Mouse (Mus musculus) lung, embryonic 16.5 days (tissue): ENCODE data around the gene Fam189b. TPM values are rescaled to one million over a fixed set of nuclear protein-coding genes. Genes with fewer than 3 reads are reported as not detected.
A peak's percentile ranks its signal among the peaks of the same experiment; 100 is the strongest.
"Not testable (repeated sequence)": the region's sequence is repeated elsewhere in the genome, so short reads cannot be mapped to it uniquely, and the experiment has no call there.

Experiments
- ATAC-seq: fragments of 200-750 bp; cut with Nextera tagmentation; 2 replicates; pipeline ENCODE4 v1.8.0; 2017; ENCODE audit warnings: low read depth, mild to moderate bottlenecking, moderate library complexity
- H3K27ac ChIP-seq: fragments of 300-500 bp; sonication (generic); 2 replicates; pipeline ENCODE4 v1.5.1; 2014; ENCODE audit warnings: mild to moderate bottlenecking, control low read depth, low read length
- H3K27me3 ChIP-seq: fragments of 300-500 bp; sonication (generic); 2 replicates; pipeline ENCODE4 v1.6.1; 2014; ENCODE audit warnings: low read depth, low read length, mixed read lengths; ENCODE audit not compliant: control insufficient read depth, insufficient read depth
- H3K36me3 ChIP-seq: fragments of 300-500 bp; sonication (generic); 2 replicates; pipeline ENCODE4 v1.6.1; 2014; ENCODE audit warnings: low read length; ENCODE audit not compliant: control insufficient read depth, insufficient read depth
- H3K4me1 ChIP-seq: fragments of 300-500 bp; sonication (generic); replicated peaks from 2 replicates; pipeline ENCODE4 v1.6.1; 2014; ENCODE audit warnings: low read length, mixed read lengths; ENCODE audit not compliant: control insufficient read depth, insufficient read depth
- H3K4me2 ChIP-seq: fragments of 300-500 bp; sonication (generic); 2 replicates; pipeline ENCODE4 v1.6.1; 2014; ENCODE audit warnings: low read depth, low read length, control low read depth
- H3K4me3 ChIP-seq: fragments of 300-500 bp; sonication (generic); 2 replicates; pipeline ENCODE4 v1.5.1; 2014; ENCODE audit warnings: mild to moderate bottlenecking, low read length, control low read depth
- H3K9ac ChIP-seq: fragments of 300-500 bp; sonication (generic); 2 replicates; pipeline ENCODE4 v1.6.1; 2014; ENCODE audit warnings: low read length, control low read depth
- H3K9me3 ChIP-seq: fragments of 300-500 bp; sonication (generic); 2 replicates; pipeline ENCODE4 v1.6.1; 2016; ENCODE audit warnings: low read length; ENCODE audit not compliant: control insufficient read depth
- WGBS: fragments of 180-500 bp; shearing (Covaris S2); extraction: QIAGEN DNeasy Blood & Tissue Kit; methylation state at CpG from one replicate; pipeline ENCODE4 v1.1.7; 2014; 5-methylcytosine and 5-hydroxymethylcytosine counted together
- polyA plus RNA-seq: library from polyadenylated mRNA; unstranded; fragments of >200 nt; fragmentation: Nextera tagmentation; extraction: Ambion mirVana; gene quantifications from 2 replicates; pipeline ENCODE4 v1.2.1, GENCODE M21; 2015

Gene Fam189b
- polyA plus RNA-seq, 1 experiment from 2014 or later: 19.4 TPM

DNA sequence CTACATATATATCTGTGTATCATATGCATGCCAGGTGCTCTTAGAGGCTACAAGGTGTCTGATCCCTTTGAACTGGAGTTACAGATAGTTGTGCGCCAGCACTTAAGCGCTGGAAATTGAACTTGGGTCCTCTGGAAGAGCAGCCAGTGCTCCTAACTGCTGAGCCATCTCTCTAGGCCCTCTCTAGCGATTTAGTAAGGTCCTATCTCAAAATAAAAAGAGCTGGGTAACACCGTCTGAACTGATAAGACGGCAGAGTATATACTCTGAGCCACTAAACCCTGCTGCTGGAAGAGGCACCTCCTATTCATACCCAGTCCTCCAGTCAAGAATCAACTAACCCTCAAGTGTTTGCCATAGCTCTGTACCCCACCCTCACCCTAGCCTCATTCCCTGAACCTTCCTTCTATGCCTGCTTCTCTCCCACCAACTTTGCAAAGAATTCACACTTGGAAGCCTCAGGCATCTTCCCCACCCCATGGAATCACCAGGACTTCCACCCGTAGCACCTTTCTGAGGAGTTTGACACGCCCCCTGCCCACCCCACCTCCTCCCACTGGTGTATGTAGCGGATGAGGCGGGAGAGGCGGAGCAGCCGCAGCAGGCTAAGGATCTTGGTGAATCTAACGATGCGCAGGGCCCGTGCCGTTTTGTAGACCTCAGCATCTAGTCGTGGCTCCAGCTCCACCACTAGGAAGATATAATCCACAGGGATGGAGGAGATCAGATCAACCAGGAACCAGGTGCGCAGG, 30.7 kb upstream of the Fam189b start:
- Histone ChIP-seq H3K27ac (no peak overlapping the region), H3K4me3 (no peak overlapping the region), H3K9ac (no peak overlapping the region), H3K4me2 (no peak overlapping the region), H3K4me1 (no peaks in the 10 kb centered on the region; the same call in 1 of the 2 replicates), H3K27me3 (peaks cover 15% of the 10 kb centered on the region), H3K36me3 (no peaks in the 10 kb centered on the region), H3K9me3 (no peaks in the 10 kb centered on the region)
- peak; percentile 77 for ATAC-seq
- 35% methylated on average over 17 of the region's 17 CpGs for WGBS

DNA sequence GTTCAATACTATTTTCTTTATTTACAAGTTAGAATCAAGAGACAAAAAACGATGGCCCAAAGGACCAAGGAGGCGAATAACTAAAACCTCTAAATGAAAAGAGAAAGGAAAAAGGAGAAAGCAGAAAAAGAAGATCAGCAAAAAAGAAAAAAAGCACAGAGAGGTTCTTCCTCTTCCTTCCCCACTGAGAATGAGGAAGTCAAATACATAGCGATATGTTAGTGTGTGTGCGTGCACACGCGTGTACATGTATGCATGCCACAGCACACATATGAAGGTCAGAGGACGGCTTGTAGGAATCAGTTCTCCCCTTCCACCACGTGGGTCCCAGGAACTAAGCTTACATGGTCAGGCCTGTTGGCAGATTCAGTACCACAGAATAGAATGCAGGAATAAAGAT, 26.0 kb upstream of the Fam189b start:
- peaks cover 2% of the 10 kb centered on the region; the same call in 1 of the 2 replicates for H3K27me3 ChIP-seq
- no peak for ATAC-seq
- H3K4me2 ChIP-seq: no peak overlapping the region
- no peak overlapping the region for H3K9ac ChIP-seq
- 83% methylated on average over 8 of the region's 8 CpGs for WGBS
- H3K27ac ChIP-seq: no peak overlapping the region
- H3K4me1 ChIP-seq: peaks cover 12% of the 10 kb centered on the region
- H3K4me3 ChIP-seq: no peak overlapping the region
- H3K9me3 ChIP-seq: no peaks in the 10 kb centered on the region
- no peaks in the 10 kb centered on the region for H3K36me3 ChIP-seq

DNA sequence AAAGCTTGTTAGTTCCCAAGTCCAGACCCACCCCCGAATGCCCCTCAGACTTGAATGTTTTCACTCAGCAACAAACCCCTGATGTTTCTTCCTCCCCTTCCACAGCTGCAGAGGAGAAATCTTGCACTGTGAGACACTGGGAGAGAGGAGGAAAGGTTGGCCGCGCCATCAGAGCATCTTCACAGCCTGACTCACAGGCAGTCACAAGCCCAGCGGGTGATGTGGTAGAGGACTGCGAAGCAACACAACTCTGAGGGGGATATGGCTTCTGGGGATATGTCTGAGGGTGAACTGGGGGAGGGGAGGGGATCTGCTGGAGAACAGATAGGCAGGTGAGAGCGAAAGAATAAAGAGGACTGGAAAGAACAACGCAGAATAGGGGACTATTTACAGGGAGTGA, 24.3 kb upstream of the Fam189b start:
- Histone ChIP-seq H3K36me3 (no peaks in the 10 kb centered on the region), H3K9ac (no peak overlapping the region), H3K4me1 (peaks cover 12% of the 10 kb centered on the region), H3K27ac (no peak overlapping the region), H3K27me3 (peaks cover 2% of the 10 kb centered on the region; the same call in 1 of the 2 replicates), H3K4me3 (no peak overlapping the region), H3K9me3 (no peaks in the 10 kb centered on the region), H3K4me2 (no peak overlapping the region)
- ATAC-seq: no peak
- 16% methylated on average over 7 of the region's 7 CpGs for WGBS

DNA sequence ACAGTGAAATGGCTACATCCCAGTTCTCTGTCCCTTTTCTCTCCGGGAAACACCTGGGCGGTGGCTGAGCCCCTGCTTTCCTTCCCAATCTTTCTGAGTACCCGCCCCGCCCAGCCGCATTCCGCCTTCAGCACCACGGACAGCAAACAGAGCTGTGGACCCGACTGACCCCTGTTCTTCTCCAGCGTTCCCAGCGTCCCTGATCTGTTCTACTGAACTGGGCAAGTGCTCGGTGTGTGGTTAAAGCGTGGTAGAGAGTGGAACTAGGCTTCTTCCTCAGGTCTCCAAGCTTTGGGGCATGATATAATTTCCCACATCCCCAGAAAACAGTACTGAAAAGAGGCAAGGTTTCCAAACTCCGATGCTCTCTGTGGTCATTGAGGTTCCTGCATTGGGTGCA, 23.7 kb upstream of the Fam189b start:
- Histone ChIP-seq H3K4me1 (peaks cover 16% of the 10 kb centered on the region), H3K36me3 (no peaks in the 10 kb centered on the region), H3K9ac (no peak overlapping the region), H3K27ac (no peak overlapping the region), H3K9me3 (no peaks in the 10 kb centered on the region), H3K27me3 (peaks cover 2% of the 10 kb centered on the region; the same call in 1 of the 2 replicates), H3K4me2 (peak overlapping the region; percentile 99), H3K4me3 (peak overlapping the region; percentile 64)
- ATAC-seq: peak; percentile 44; the same call in 1 of the 2 replicates
- WGBS: 2% methylated on average over 13 of the region's 13 CpGs

DNA sequence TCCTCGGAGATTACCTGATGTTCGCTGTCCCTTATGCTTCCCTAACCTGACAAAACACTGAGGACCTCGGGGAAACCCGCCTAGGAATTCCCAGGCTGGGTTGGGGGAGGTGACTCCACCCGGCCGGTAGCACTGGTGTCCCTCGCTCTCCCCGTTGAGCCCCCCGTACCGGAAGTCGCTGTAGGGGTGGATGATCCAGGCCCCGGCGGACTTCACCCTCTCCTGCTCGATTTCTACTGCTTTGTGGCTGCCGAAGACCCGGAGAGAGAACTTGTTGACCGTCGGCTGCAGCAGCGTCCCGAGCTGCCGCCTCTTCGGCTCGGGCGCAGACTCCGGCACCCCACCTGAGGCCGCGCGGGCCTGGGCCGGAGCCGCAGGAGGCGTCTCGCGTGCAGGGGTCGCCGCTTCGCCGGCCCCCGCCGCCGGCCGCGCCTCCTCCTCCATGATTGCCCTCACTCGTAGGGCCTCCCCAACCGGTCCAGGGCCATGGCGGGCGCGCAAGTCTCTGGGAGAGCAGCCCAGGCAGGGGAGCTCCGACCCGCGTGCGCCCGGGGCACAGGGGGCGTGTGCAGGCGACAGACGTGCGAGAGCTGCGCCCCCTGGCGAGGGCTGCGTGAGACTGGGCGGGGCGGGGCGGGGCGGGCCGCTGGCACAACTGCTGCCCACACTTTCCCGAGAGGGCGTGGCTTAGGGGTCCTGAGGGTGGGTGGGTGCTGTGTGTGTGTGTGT, 23.2 kb upstream of the Fam189b start, which contains the start of gene Hcn3:
TSS of gene Hcn3 (minus strand) at position 581 of the 729 bp plus-strand sequence.
- H3K9ac ChIP-seq: peak within 1 kb of the TSS; percentile 62
- peak within 1 kb of the TSS; percentile 64 for H3K4me3 ChIP-seq
- H3K36me3 ChIP-seq: no peaks in the 10 kb centered on the region

DNA sequence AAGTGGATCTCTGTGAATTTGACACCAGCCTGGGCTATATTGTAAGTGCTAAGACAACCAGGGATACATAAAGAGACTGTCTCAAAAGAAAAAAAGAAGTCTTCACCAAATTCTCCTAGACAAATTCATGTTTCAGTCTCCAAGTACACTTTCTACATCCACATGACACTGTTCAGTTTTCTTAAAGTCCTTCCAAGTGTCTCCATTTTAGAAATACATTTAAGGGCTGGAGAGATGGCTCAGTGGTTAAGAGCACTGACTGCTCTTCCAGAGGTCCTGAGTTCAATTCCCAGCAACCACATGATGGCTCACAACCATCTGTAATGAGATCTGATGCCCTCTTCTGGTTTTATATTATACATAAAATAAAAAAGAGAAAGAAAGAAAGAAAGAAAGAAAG, 21.7 kb upstream of the Fam189b start:
- H3K27me3 ChIP-seq, H3K36me3 ChIP-seq, H3K4me2 ChIP-seq, H3K27ac ChIP-seq, H3K4me3 ChIP-seq, ATAC-seq, H3K9ac ChIP-seq, H3K9me3 ChIP-seq: not testable (repeated sequence)
- peaks cover 25% of the 10 kb centered on the region for H3K4me1 ChIP-seq

More for the DNA sequence above, 23.2 kb upstream of the Fam189b start, which contains the start of gene Hcn3:
- peaks cover 16% of the 10 kb centered on the region for H3K4me1 ChIP-seq
- under 1% methylated on average over 37 of the region's 66 CpGs for WGBS
- H3K9me3 ChIP-seq: no peaks in the 10 kb centered on the region
- no peak within 1 kb of the TSS for H3K27ac ChIP-seq
- peaks cover 2% of the 10 kb centered on the region; the same call in 1 of the 2 replicates for H3K27me3 ChIP-seq
- ATAC-seq: peak; percentile 75
- peak within 1 kb of the TSS; percentile 99 for H3K4me2 ChIP-seq

DNA sequence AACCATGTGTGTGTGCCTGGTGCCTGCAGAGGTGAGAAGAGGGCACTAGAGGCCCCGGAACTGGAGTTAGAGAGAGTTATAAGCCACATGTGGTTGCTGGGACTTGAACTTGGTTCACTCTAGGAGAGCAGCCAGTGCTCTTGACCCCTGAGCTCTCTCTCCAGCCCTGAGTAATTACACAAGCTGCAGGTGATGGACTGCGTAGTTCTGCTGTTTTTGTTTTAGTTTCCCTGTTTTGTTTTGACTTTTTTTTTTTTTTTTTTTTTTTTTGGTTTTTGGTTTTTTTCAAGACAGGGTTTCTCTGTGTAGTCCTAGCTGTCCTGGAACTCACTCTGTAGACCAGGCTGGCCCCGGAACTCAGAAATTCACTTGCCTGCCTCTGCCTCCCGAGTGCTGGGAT, 21.2 kb upstream of the Fam189b start:
- no peak for ATAC-seq
- Histone ChIP-seq H3K9me3 (no peaks in the 10 kb centered on the region), H3K27ac (no peak overlapping the region), H3K4me3 (no peak overlapping the region), H3K9ac (no peak overlapping the region), H3K4me2 (no peak overlapping the region), H3K4me1 (peaks cover 28% of the 10 kb centered on the region), H3K36me3 (no peaks in the 10 kb centered on the region), H3K27me3 (peaks cover 2% of the 10 kb centered on the region; the same call in 1 of the 2 replicates)
- WGBS: 63% methylated on average over 4 of the region's 4 CpGs

- H3K4me2 ChIP-seq: no peak overlapping the region
- WGBS: 76% methylated on average over 1 of the region's 1 CpGs
- peaks cover 2% of the 10 kb centered on the region; the same call in 1 of the 2 replicates for H3K27me3 ChIP-seq
- H3K4me3 ChIP-seq: no peak overlapping the region
- peaks cover 28% of the 10 kb centered on the region for H3K4me1 ChIP-seq
- no peak overlapping the region for H3K27ac ChIP-seq
- no peaks in the 10 kb centered on the region for H3K9me3 ChIP-seq
- 0 out of 2 replicates have a peak, but pooled peaks cover 2% of the 10 kb centered on the region for H3K36me3 ChIP-seq
- ATAC-seq: no peak
- H3K9ac ChIP-seq: no peak overlapping the region
These were observed 19.8 kb upstream of the Fam189b start for GRCm38 (mm10) chr3:89163123-89163522.

DNA sequence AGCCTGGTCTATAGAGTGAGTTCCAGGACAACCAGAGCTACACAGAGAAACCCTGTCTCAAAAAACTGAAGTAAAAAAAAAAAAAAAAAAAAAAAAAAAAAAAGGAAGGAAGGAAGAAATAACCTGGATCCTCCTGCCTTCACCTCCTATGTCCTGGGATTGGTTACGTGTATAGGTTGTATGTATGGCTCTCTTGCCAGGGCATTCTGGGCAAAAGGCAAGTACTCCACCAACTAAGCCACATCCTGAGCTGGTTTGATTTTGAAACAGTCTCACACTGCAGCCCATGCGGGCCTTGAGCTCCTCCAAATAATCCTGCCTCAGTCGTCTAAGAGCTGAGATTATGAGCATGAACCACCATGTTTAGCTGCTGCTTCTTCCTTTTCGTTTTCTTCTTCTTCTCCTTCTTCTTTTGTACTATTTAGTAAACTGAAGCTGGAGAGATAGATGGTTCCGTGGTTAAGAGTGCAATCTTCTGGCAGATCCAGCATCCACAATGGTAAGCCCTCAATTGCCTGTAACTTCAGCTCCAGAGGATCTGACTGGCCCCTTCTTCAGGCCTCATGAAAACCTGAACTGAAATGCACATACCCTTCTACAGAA, 19.2 kb upstream of the Fam189b start:
- Histone ChIP-seq H3K27me3 (peaks cover under 1% of the 10 kb centered on the region; the same call in 1 of the 2 replicates), H3K9me3 (no peaks in the 10 kb centered on the region), H3K4me1 (peaks cover 28% of the 10 kb centered on the region), H3K27ac (no peak overlapping the region), H3K9ac (peak overlapping the region; percentile 99), H3K4me2 (peak overlapping the region; percentile 71), H3K36me3 (peaks cover 7% of the 10 kb centered on the region), H3K4me3 (peak overlapping the region; percentile 87)
- 68% methylated on average over 5 of the region's 5 CpGs for WGBS
- no peak for ATAC-seq
